Mouse (Mus musculus): ENCODE data around the gene Magohb. TPM values are rescaled to one million over a fixed set of nuclear protein-coding genes. Genes with fewer than 3 reads are reported as not detected.

Gene Magohb
- polyA plus RNA-seq, 1 experiment from 2014 or later: 39.8 TPM

- no peaks in the 10 kb centered on the region for H3K9me3 ChIP-seq (replicated peaks)
- no peaks in the 10 kb centered on the region for H3K27me3 ChIP-seq
- no peak within 1 kb of the TSS for H3K27ac ChIP-seq
- 66% methylated on average over 2 of the region's 2 CpGs for WGBS
- no peak within 1 kb of the TSS for H3K4me3 ChIP-seq
- H3K9ac ChIP-seq: no peak within 1 kb of the TSS
- no peak within 1 kb of the TSS for H3K4me2 ChIP-seq
- no peaks in the 10 kb centered on the region for H3K36me3 ChIP-seq
- H3K4me1 ChIP-seq (replicated peaks): no peaks in the 10 kb centered on the region
- ATAC-seq (replicated peaks; ENCODE audit: insufficient number of reproducible peaks, insufficient read depth, low FRiP score, low read depth): no peak
Observed at GRCm38 (mm10) chr6:131247206-131247605, 45.8 kb downstream of the Magohb start, which contains the start of gene Klra2. TSS of gene Klra2 (minus strand) at chr6:131247362.

DNA sequence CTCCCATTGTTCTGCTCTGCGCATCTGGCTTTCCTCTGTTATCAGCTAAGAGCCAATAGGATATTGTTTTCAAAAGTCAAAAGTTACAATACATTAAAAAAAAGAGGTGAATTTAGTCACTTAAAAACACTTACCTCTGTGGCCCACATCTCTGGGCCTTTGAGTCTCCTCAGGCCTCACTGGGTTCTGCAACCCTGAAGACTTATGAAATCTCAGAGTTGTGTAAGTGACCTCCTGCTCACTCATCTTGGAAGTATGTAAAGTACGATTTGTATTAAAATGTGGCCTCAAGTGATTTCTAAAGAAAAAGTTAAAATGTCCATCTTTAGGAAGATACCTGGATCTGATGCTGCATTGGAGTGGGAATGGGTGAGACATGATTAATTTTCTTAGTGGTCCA lies 48.0 kb downstream of the Magohb start:
- no peaks in the 10 kb centered on the region for H3K4me1 ChIP-seq (replicated peaks)
- ATAC-seq (replicated peaks; ENCODE audit: insufficient number of reproducible peaks, insufficient read depth, low FRiP score, low read depth): no peak
- no peak overlapping the region for H3K27ac ChIP-seq
- H3K27me3 ChIP-seq: no peaks in the 10 kb centered on the region
- no peak overlapping the region for H3K9ac ChIP-seq
- no peak overlapping the region for H3K4me2 ChIP-seq
- no peaks in the 10 kb centered on the region for H3K36me3 ChIP-seq
- 62% methylated on average over 2 of the region's 2 CpGs for WGBS
- H3K9me3 ChIP-seq (replicated peaks): no peaks in the 10 kb centered on the region
- H3K4me3 ChIP-seq: no peak overlapping the region

Other genes starting within 250 kb of the Magohb start
- gene Klra2, start 45.9 kb downstream of the Magohb start, polyA plus RNA-seq (2015; fragmentation: Nextera tagmentation; extraction: Ambion mirVana): 0.09 and 0.20 TPM in 2 replicates
- gene Styk1, start 60.4 kb upstream of the Magohb start, polyA plus RNA-seq (2015; fragmentation: Nextera tagmentation; extraction: Ambion mirVana): 0.14 and 0.21 TPM in 2 replicates
- gene Ybx3, start 95.2 kb upstream of the Magohb start, polyA plus RNA-seq (2015; fragmentation: Nextera tagmentation; extraction: Ambion mirVana): 49.1 and 52.1 TPM in 2 replicates
- gene 5430401F13Rik, start 193.2 kb upstream of the Magohb start, polyA plus RNA-seq (2015; fragmentation: Nextera tagmentation; extraction: Ambion mirVana): not detected in 2 replicates
- gene Gm6619, start 193.2 kb upstream of the Magohb start, polyA plus RNA-seq (2015; fragmentation: Nextera tagmentation; extraction: Ambion mirVana): not detected in 2 replicates